Mouse (Mus musculus) embryonic facial prominence, embryonic 10.5 days (tissue): Measurements from ENCODE around the gene Lce3a. TPM values are rescaled to one million over a fixed set of nuclear protein-coding genes. Genes with fewer than 3 reads are reported as not detected.

Experiments used
- polyA plus RNA-seq: library from polyadenylated mRNA; unstranded; fragments of >200 nt; fragmentation: Nextera tagmentation; extraction: Ambion mirVana; gene quantifications from 2 replicates; pipeline ENCODE4 v1.2.1, GENCODE M21; 2016

Gene Lce3a
- polyA plus RNA-seq, 1 experiment from 2014 or later = not detected

Other genes starting within 250 kb of the Lce3a start
- not detected in 2 replicates for gene Lce1c, start 247.0 kb downstream of the Lce3a start, polyA plus RNA-seq
- gene Lce1d, start 239.0 kb downstream of the Lce3a start, polyA plus RNA-seq = not detected in 2 replicates
- not detected in 2 replicates for gene Lce1e, start 217.2 kb downstream of the Lce3a start, polyA plus RNA-seq
- gene Lce1f, start 205.9 kb downstream of the Lce3a start, polyA plus RNA-seq = not detected in 2 replicates
- gene Gm38119, start 187.1 kb downstream of the Lce3a start, polyA plus RNA-seq = not detected in 2 replicates
- gene Lce1g, start 173.9 kb downstream of the Lce3a start, polyA plus RNA-seq = not detected in 2 replicates
- gene Lce1h, start 161.2 kb downstream of the Lce3a start, polyA plus RNA-seq = not detected in 2 replicates
- gene Lce1i, start 147.3 kb downstream of the Lce3a start, polyA plus RNA-seq = not detected in 2 replicates
- gene Lce1j, start 135.7 kb downstream of the Lce3a start, polyA plus RNA-seq = not detected in 2 replicates
- not detected in 2 replicates for gene Lce1k, start 118.3 kb downstream of the Lce3a start, polyA plus RNA-seq
- gene Kprp, start 99.0 kb downstream of the Lce3a start, polyA plus RNA-seq = not detected in 2 replicates
- gene Lce1l, start 74.9 kb downstream of the Lce3a start, polyA plus RNA-seq = not detected in 2 replicates
- gene 2310050C09Rik, start 56.0 kb downstream of the Lce3a start, polyA plus RNA-seq = not detected in 2 replicates
- not detected in 2 replicates for gene Lce3b, start 6.7 kb upstream of the Lce3a start, polyA plus RNA-seq
- gene Lce3c, start 18.3 kb upstream of the Lce3a start, polyA plus RNA-seq = not detected in 2 replicates
- not detected in 2 replicates for gene Lce3d, start 31.2 kb upstream of the Lce3a start, polyA plus RNA-seq
- not detected in 2 replicates for gene Lce3e, start 40.8 kb upstream of the Lce3a start, polyA plus RNA-seq
- gene Lce3f, start 66.0 kb upstream of the Lce3a start, polyA plus RNA-seq = not detected in 2 replicates
- gene Crct1, start 89.5 kb upstream of the Lce3a start, polyA plus RNA-seq = 0.36 TPM in 1 of 2 replicates, not detected in the other
- not detected in 2 replicates for gene Lce1m, start 92.8 kb upstream of the Lce3a start, polyA plus RNA-seq
- not detected in 2 replicates for gene Gm4858, start 142.6 kb upstream of the Lce3a start, polyA plus RNA-seq
- not detected in 2 replicates for gene Crnn, start 218.6 kb upstream of the Lce3a start, polyA plus RNA-seq